Mouse (Mus musculus): ENCODE measurements around the gene Rhox3f.
"Not testable (repeated sequence)": the region's sequence is repeated elsewhere in the genome, so short reads cannot be mapped to it uniquely, and the experiment has no call there.

Gene Rhox3f

DNA sequence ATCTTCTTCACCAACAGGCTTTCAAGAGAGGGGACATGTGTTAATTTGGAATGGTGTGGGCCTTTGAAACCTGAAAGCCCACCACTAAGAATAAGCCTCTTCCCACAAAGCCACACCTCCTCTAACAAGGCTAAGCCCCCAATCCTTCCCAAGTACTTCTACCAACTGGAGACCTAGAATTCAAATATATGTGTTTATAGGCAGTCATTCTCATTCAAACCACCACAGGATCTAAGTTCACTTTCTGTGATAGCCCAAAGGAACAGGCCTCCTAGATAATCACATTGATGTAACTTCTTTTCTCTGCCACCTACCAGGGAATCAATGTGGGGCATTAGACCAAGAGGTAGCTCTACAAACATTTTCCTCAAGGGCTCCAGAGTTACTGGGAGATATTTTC, at the start of gene Rhox3f:
Gene Rhox3f (plus strand): TSS at position 301 of the 400 bp plus-strand sequence.
- not testable (repeated sequence) for DNase-seq

DNA sequence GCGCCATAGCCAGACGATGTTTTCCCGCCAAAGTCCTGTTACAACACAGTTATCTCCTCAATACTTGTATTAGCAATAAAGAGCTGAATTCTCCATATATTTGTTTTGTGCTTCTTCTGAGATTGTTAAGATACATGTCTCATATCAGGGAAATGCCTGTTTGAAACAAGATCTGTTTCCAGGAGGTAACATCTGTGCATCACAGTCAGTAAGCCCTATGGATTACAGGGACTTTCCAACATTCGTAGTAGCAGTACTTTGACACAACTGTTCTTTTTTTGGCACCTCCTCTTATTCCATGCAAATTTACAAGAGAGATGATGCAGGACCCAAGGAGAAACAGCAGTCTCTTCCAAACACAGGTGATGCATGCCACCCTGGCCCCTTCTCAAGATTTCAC, 39.1 kb upstream of the Rhox3f start, which contains the start of gene Rhox3e:
Gene Rhox3e (plus strand): TSS at position 301 of the 400 bp plus-strand sequence.
- not testable (repeated sequence) for DNase-seq

DNA sequence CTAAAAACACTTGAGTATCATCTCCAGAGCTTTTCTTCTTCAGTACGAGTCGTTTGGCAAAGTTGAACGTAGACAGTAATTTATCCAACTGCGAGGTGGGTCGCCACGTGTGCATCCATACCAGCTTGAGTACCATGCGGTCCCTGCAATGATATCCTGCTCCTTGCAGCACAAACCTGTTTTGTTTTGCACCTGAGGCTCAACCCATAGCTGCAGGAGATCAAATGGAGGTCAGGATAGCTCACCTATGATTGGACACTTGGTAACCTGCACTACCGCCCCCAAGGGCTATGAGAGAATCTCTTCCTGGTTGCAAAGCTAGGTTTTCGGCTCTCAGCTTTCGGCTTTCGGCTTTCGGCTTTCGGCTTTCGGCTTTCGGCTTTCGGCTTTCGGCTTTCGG, 23.7 kb upstream of the Rhox3f start, which contains the start of gene Rhox4e:
Gene Rhox4e (plus strand): TSS at position 301 of the 400 bp plus-strand sequence.
- not testable (repeated sequence) for DNase-seq

DNA sequence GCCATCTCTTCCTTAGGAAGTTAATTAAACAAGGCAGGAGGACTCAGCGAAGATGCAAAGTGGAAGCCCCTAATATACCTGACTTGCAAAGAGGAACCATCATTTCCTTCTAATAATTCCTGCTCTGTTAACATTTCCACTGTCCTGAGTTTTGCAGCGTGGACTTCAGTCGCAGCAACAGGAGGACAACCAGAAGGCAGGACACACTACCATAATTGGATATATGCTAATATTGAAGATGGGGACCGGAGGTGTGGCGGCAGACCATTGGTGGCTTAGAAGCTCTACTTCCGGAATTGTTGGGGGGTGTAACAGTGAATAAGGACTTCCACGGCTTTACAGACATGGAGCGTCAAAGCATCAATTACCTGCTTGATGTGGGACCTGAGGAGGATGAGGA, 9.7 kb upstream of the Rhox3f start, which contains the start of gene Rhox2f:
Gene Rhox2f (plus strand): TSS at position 301 of the 400 bp plus-strand sequence.
- not testable (repeated sequence) for DNase-seq

DNA sequence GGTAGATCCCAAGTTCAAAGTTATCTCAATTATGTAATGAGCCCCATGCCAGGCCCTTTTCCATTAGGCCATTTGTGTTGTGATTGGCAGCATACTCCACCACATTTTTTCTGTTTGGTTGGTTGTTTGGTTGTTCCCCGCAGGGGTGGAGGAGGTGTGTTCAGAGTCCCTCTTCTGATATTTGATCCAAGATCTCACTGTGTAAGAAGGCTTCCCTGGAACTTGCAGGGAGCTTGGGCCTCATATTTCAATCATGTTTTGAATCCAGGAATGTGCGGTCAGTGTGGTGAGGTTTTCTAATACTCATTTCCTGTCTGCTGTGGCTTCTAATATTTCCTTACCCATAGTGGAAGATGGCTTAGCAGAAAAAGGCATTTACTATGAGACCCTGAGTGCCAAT, 8.2 kb upstream of the Rhox3f start:
- DNase-seq, result not testable (repeated sequence)

DNA sequence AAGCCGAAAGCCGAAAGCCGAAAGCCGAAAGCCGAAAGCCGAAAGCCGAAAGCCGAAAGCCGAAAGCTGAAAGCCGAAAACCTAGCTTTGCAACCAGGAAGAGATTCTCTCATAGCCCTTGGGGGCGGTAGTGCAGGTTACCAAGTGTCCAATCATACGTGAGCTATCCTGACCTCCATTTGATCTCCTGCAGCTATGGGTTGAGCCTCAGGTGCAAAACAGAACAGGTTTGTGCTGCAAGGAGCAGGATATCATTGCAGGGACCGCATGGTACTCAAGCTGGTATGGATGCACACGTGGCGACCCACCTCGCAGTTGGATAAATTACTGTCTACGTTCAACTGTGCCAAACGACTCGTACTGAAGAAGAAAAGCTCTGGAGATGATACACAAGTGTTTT, 26.8 kb downstream of the Rhox3f start, which contains the start of gene Rhox4f:
Gene Rhox4f (minus strand): TSS at position 101 of the 400 bp plus-strand sequence.
- DNase-seq, result not testable (repeated sequence)

DNA sequence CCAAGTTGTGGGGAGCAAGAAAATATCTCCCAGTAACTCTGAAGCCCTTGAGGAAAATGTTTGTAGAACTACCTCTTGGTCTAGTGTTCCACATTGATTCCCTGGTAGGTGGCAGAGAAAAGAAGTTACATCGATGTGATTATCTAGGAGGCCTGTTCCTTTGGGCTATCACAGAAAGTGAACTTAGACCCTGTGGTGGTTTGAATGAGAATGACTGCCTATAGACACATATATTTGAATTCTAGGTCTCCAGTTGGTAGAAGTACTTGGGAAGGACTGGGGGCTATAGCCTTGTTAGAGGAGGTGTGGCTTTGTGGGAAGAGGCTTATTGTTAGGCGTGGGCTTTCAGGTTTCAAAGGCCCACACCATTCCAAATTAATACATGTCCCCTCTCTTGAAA, 47.7 kb downstream of the Rhox3f start, which contains the start of gene Rhox3g:
Gene Rhox3g (minus strand): TSS at position 101 of the 400 bp plus-strand sequence.
- not testable (repeated sequence) for DNase-seq
